Mouse (Mus musculus): ENCODE results near the gene Gtpbp2. TPM values are rescaled to one million over a fixed set of nuclear protein-coding genes. Genes with fewer than 3 reads are reported as not detected.

Gtpbp2 gene
- polyA plus RNA-seq, 1 experiment from 2014 or later: 36.9 TPM

- Histone ChIP-seq H3K27ac (ENCODE audit: low read length) (peak overlapping the region; percentile 83), H3K27me3 (ENCODE audit: control insufficient read depth, insufficient read depth, low read length) (no peaks in the 10 kb centered on the region), H3K36me3 (ENCODE audit: control insufficient read depth, insufficient read depth) (peaks cover 29% of the 10 kb centered on the region; the same call in 1 of the 2 replicates), H3K4me1 (ENCODE audit: control insufficient read depth, insufficient read depth, low read length) (peaks cover 26% of the 10 kb centered on the region), H3K4me3 (ENCODE audit: low read length) (peak overlapping the region; percentile 79), H3K4me2 (ENCODE audit: low read depth, low read length) (peak overlapping the region; percentile 75), H3K9me3 (replicated peaks; ENCODE audit: control insufficient read depth, low read length) (no peaks in the 10 kb centered on the region), H3K9ac (ENCODE audit: low read length) (peak overlapping the region; percentile 87)
- WGBS: 47% methylated on average over 9 of the region's 9 CpGs
- no peak for ATAC-seq (replicated peaks; ENCODE audit: extremely low read depth, insufficient read depth, low FRiP score)
Observed at GRCm38 (mm10) chr17:46161710-46162109, 878 bp downstream of the Gtpbp2 start.

- no peaks in the 10 kb centered on the region for H3K9me3 ChIP-seq (replicated peaks; ENCODE audit: control insufficient read depth, low read length)
- WGBS: 76% methylated on average over 7 of the region's 7 CpGs
- peaks cover 26% of the 10 kb centered on the region for H3K4me1 ChIP-seq (ENCODE audit: control insufficient read depth, insufficient read depth, low read length)
- no peak overlapping the region for H3K9ac ChIP-seq (ENCODE audit: low read length)
- peak overlapping the region; percentile 6 for H3K4me3 ChIP-seq (ENCODE audit: low read length)
- peaks cover 35% of the 10 kb centered on the region for H3K36me3 ChIP-seq (ENCODE audit: control insufficient read depth, insufficient read depth)
- peak overlapping the region; percentile 62 for H3K27ac ChIP-seq (ENCODE audit: low read length)
- H3K27me3 ChIP-seq (ENCODE audit: control insufficient read depth, insufficient read depth, low read length): no peaks in the 10 kb centered on the region
- H3K4me2 ChIP-seq (ENCODE audit: low read depth, low read length): peak overlapping the region; percentile 75
- no peak for ATAC-seq (replicated peaks; ENCODE audit: extremely low read depth, insufficient read depth, low FRiP score)
Observed at GRCm38 (mm10) chr17:46162551-46162950, 1.7 kb downstream of the Gtpbp2 start.

- Histone ChIP-seq H3K9ac (ENCODE audit: low read length) (no peak overlapping the region), H3K27ac (ENCODE audit: low read length) (peak overlapping the region; percentile 62), H3K36me3 (ENCODE audit: control insufficient read depth, insufficient read depth) (peaks cover 40% of the 10 kb centered on the region), H3K4me2 (ENCODE audit: low read depth, low read length) (peak overlapping the region; percentile 75), H3K9me3 (replicated peaks; ENCODE audit: control insufficient read depth, low read length) (no peaks in the 10 kb centered on the region), H3K4me1 (ENCODE audit: control insufficient read depth, insufficient read depth, low read length) (peaks cover 26% of the 10 kb centered on the region), H3K4me3 (ENCODE audit: low read length) (peak overlapping the region; percentile 6), H3K27me3 (ENCODE audit: control insufficient read depth, insufficient read depth, low read length) (no peaks in the 10 kb centered on the region)
- WGBS: 48% methylated on average over 9 of the region's 9 CpGs
- ATAC-seq (replicated peaks; ENCODE audit: extremely low read depth, insufficient read depth, low FRiP score): no peak
Observed at GRCm38 (mm10) chr17:46162951-46163421, 2.2 kb downstream of the Gtpbp2 start.

GRCm38 (mm10) chr17:46164301-46164700, 3.5 kb downstream of the Gtpbp2 start:
- H3K4me1 ChIP-seq (ENCODE audit: control insufficient read depth, insufficient read depth, low read length): peaks cover 32% of the 10 kb centered on the region

GRCm38 (mm10) chr17:46164791-46165190, 4.0 kb downstream of the Gtpbp2 start:
- 88% methylated on average over 10 of the region's 10 CpGs for WGBS
- peaks cover 30% of the 10 kb centered on the region for H3K4me1 ChIP-seq (ENCODE audit: control insufficient read depth, insufficient read depth, low read length)
- no peak overlapping the region for H3K9ac ChIP-seq (ENCODE audit: low read length)
- no peaks in the 10 kb centered on the region for H3K27me3 ChIP-seq (ENCODE audit: control insufficient read depth, insufficient read depth, low read length)
- H3K4me3 ChIP-seq (ENCODE audit: low read length): no peak overlapping the region
- H3K27ac ChIP-seq (ENCODE audit: low read length): no peak overlapping the region
- no peak overlapping the region for H3K4me2 ChIP-seq (ENCODE audit: low read depth, low read length)
- H3K36me3 ChIP-seq (ENCODE audit: control insufficient read depth, insufficient read depth): peaks cover 57% of the 10 kb centered on the region
- no peak for ATAC-seq (replicated peaks; ENCODE audit: extremely low read depth, insufficient read depth, low FRiP score)
- no peaks in the 10 kb centered on the region for H3K9me3 ChIP-seq (replicated peaks; ENCODE audit: control insufficient read depth, low read length)

More at GRCm38 (mm10) chr17:46164301-46164700, 3.5 kb downstream of the Gtpbp2 start:
- Histone ChIP-seq H3K9me3 (replicated peaks; ENCODE audit: control insufficient read depth, low read length) (no peaks in the 10 kb centered on the region), H3K4me3 (ENCODE audit: low read length) (no peak overlapping the region), H3K36me3 (ENCODE audit: control insufficient read depth, insufficient read depth) (peaks cover 52% of the 10 kb centered on the region), H3K27ac (ENCODE audit: low read length) (no peak overlapping the region), H3K4me2 (ENCODE audit: low read depth, low read length) (no peak overlapping the region), H3K9ac (ENCODE audit: low read length) (no peak overlapping the region), H3K27me3 (ENCODE audit: control insufficient read depth, insufficient read depth, low read length) (no peaks in the 10 kb centered on the region)
- WGBS: 92% methylated on average over 8 of the region's 8 CpGs
- no peak for ATAC-seq (replicated peaks; ENCODE audit: extremely low read depth, insufficient read depth, low FRiP score)

GRCm38 (mm10) chr17:46165460-46165859, 4.6 kb downstream of the Gtpbp2 start:
- 86% methylated on average over 12 of the region's 12 CpGs for WGBS
- H3K27me3 ChIP-seq (ENCODE audit: control insufficient read depth, insufficient read depth, low read length): no peaks in the 10 kb centered on the region
- H3K9me3 ChIP-seq (replicated peaks; ENCODE audit: control insufficient read depth, low read length): no peaks in the 10 kb centered on the region
- peaks cover 60% of the 10 kb centered on the region for H3K36me3 ChIP-seq (ENCODE audit: control insufficient read depth, insufficient read depth)
- no peak overlapping the region for H3K4me3 ChIP-seq (ENCODE audit: low read length)
- peaks cover 30% of the 10 kb centered on the region for H3K4me1 ChIP-seq (ENCODE audit: control insufficient read depth, insufficient read depth, low read length)
- H3K4me2 ChIP-seq (ENCODE audit: low read depth, low read length): no peak overlapping the region
- ATAC-seq (replicated peaks; ENCODE audit: extremely low read depth, insufficient read depth, low FRiP score): no peak
- no peak overlapping the region for H3K27ac ChIP-seq (ENCODE audit: low read length)
- H3K9ac ChIP-seq (ENCODE audit: low read length): no peak overlapping the region

GRCm38 (mm10) chr17:46166270-46166669, 5.4 kb downstream of the Gtpbp2 start:
- H3K9ac ChIP-seq (ENCODE audit: low read length): no peak overlapping the region; the same call in 1 of the 2 replicates
- no peak overlapping the region for H3K4me3 ChIP-seq (ENCODE audit: low read length)
- ATAC-seq (replicated peaks; ENCODE audit: extremely low read depth, insufficient read depth, low FRiP score): no peak
- H3K4me1 ChIP-seq (ENCODE audit: control insufficient read depth, insufficient read depth, low read length): peaks cover 30% of the 10 kb centered on the region
- 70% methylated on average over 5 of the region's 5 CpGs for WGBS
- peaks cover 69% of the 10 kb centered on the region for H3K36me3 ChIP-seq (ENCODE audit: control insufficient read depth, insufficient read depth)
- no peak overlapping the region for H3K4me2 ChIP-seq (ENCODE audit: low read depth, low read length)
- 0 out of 2 replicates have a peak overlapping the region, but pooled peaks have one; percentile 28 for H3K27ac ChIP-seq (ENCODE audit: low read length)
- H3K27me3 ChIP-seq (ENCODE audit: control insufficient read depth, insufficient read depth, low read length): no peaks in the 10 kb centered on the region
- no peaks in the 10 kb centered on the region for H3K9me3 ChIP-seq (replicated peaks; ENCODE audit: control insufficient read depth, low read length)

GRCm38 (mm10) chr17:46167014-46167413, 6.2 kb downstream of the Gtpbp2 start:
- no peaks in the 10 kb centered on the region for H3K9me3 ChIP-seq (replicated peaks; ENCODE audit: control insufficient read depth, low read length)
- H3K4me1 ChIP-seq (ENCODE audit: control insufficient read depth, insufficient read depth, low read length): peaks cover 24% of the 10 kb centered on the region
- no peak overlapping the region for H3K4me2 ChIP-seq (ENCODE audit: low read depth, low read length)
- no peaks in the 10 kb centered on the region for H3K27me3 ChIP-seq (ENCODE audit: control insufficient read depth, insufficient read depth, low read length)
- no peak overlapping the region for H3K4me3 ChIP-seq (ENCODE audit: low read length)
- H3K36me3 ChIP-seq (ENCODE audit: control insufficient read depth, insufficient read depth): peaks cover 73% of the 10 kb centered on the region
- 74% methylated on average over 11 of the region's 11 CpGs for WGBS
- peak overlapping the region; percentile 18 for H3K9ac ChIP-seq (ENCODE audit: low read length)
- ATAC-seq (replicated peaks; ENCODE audit: extremely low read depth, insufficient read depth, low FRiP score): no peak
- peak overlapping the region; percentile 28; the same call in 1 of the 2 replicates for H3K27ac ChIP-seq (ENCODE audit: low read length)

- Histone ChIP-seq H3K4me1 (ENCODE audit: control insufficient read depth, insufficient read depth, low read length) (peaks cover 11% of the 10 kb centered on the region), H3K9me3 (replicated peaks; ENCODE audit: control insufficient read depth, low read length) (no peaks in the 10 kb centered on the region), H3K27me3 (ENCODE audit: control insufficient read depth, insufficient read depth, low read length) (no peaks in the 10 kb centered on the region), H3K9ac (ENCODE audit: low read length) (no peak overlapping the region), H3K4me3 (ENCODE audit: low read length) (no peak overlapping the region), H3K36me3 (ENCODE audit: control insufficient read depth, insufficient read depth) (peaks cover 81% of the 10 kb centered on the region), H3K27ac (ENCODE audit: low read length) (no peak overlapping the region), H3K4me2 (ENCODE audit: low read depth, low read length) (no peak overlapping the region)
- no peak; the same call in 1 of the 2 replicates for ATAC-seq (replicated peaks; ENCODE audit: extremely low read depth, insufficient read depth, low FRiP score)
- 34% methylated on average over 5 of the region's 5 CpGs for WGBS
Observed at GRCm38 (mm10) chr17:46168318-46168717, 7.5 kb downstream of the Gtpbp2 start.
